Mouse (Mus musculus) cerebellum, postnatal 4 days (tissue): ENCODE data around the gene Fgfr2.
"Not testable (repeated sequence)": the region's sequence is repeated elsewhere in the genome, so short reads cannot be mapped to it uniquely, and the experiment has no call there.

ENCODE experiments used
- DNase-seq, 2 experiments: peaks; one replicate each; pipeline ENCODE4 v3.0.0; 2022; ENCODE audit warnings: low spot score in 2 of 2, mixed read lengths in 1 of 2

The Fgfr2 gene

GRCm38 (mm10) chr7:131112486-131112885 lies 2010.7 kb downstream of the Fgfr2 start:
- peak; percentile 34 to 76 for DNase-seq

- DNase-seq: not testable (repeated sequence)
These were observed 2040.7 kb downstream of the Fgfr2 start for GRCm38 (mm10) chr7:131082403-131082802.

- DNase-seq: peak in 1 of 2 experiments; percentile 49
These were observed 2047.2 kb downstream of the Fgfr2 start for GRCm38 (mm10) chr7:131075956-131076355.

GRCm38 (mm10) chr7:131074098-131074497 lies 2049.1 kb downstream of the Fgfr2 start:
- not testable (repeated sequence) for DNase-seq

- DNase-seq: not testable (repeated sequence)
These were observed 2049.7 kb downstream of the Fgfr2 start for GRCm38 (mm10) chr7:131073476-131073875.

- peak; percentile 30 to 50 for DNase-seq
These were observed 2055.0 kb downstream of the Fgfr2 start for GRCm38 (mm10) chr7:131068191-131068590.

GRCm38 (mm10) chr7:131062541-131062940 lies 2060.6 kb downstream of the Fgfr2 start:
- no peak for DNase-seq

- peak in 1 of 2 experiments; percentile 12 for DNase-seq
These were observed 2063.3 kb downstream of the Fgfr2 start for GRCm38 (mm10) chr7:131059808-131060207.

- not testable (repeated sequence) for DNase-seq
These were observed 2065.2 kb downstream of the Fgfr2 start for GRCm38 (mm10) chr7:131057918-131058317.

- DNase-seq: no peak
These were observed 2068.3 kb downstream of the Fgfr2 start for GRCm38 (mm10) chr7:131054808-131055370.

GRCm38 (mm10) chr7:131049829-131050228 lies 2073.3 kb downstream of the Fgfr2 start:
- not testable (repeated sequence) for DNase-seq

- not testable (repeated sequence) for DNase-seq
These were observed 2077.8 kb downstream of the Fgfr2 start for GRCm38 (mm10) chr7:131045258-131045835.

GRCm38 (mm10) chr7:131042657-131043056 lies 2080.5 kb downstream of the Fgfr2 start:
- DNase-seq: no peak

GRCm38 (mm10) chr7:131040760-131041159 lies 2082.4 kb downstream of the Fgfr2 start:
- not testable (repeated sequence) for DNase-seq

GRCm38 (mm10) chr7:131037083-131037482 lies 2086.1 kb downstream of the Fgfr2 start:
- DNase-seq: no peak

GRCm38 (mm10) chr7:131036396-131036795 lies 2086.8 kb downstream of the Fgfr2 start:
- no peak for DNase-seq

- no peak for DNase-seq
These were observed 2091.4 kb downstream of the Fgfr2 start, which contains the start of gene Dmbt1 for GRCm38 (mm10) chr7:131031755-131032154. Dmbt1 (plus strand) TSS chr7:131032053.

- DNase-seq: no peak
These were observed 2095.6 kb downstream of the Fgfr2 start for GRCm38 (mm10) chr7:131027557-131027956.

- DNase-seq: no peak
These were observed 2098.3 kb downstream of the Fgfr2 start for GRCm38 (mm10) chr7:131024807-131025206.

GRCm38 (mm10) chr7:131019181-131019580 lies 2104.0 kb downstream of the Fgfr2 start:
- no peak for DNase-seq

- no peak for DNase-seq
These were observed 2111.2 kb downstream of the Fgfr2 start for GRCm38 (mm10) chr7:131011901-131012300.

GRCm38 (mm10) chr7:131009178-131009577 lies 2114.0 kb downstream of the Fgfr2 start:
- DNase-seq: no peak

- no peak for DNase-seq
These were observed 2115.9 kb downstream of the Fgfr2 start for GRCm38 (mm10) chr7:131007221-131007620.
